Mouse (Mus musculus) kidney, postnatal 4 days (tissue): ENCODE measurements around the gene Inhbb.

Experiments used
- DNase-seq, 2 experiments: peaks; one replicate each; pipeline ENCODE4 v3.0.0; 2021; ENCODE audit warnings: mixed read lengths in 2 of 2

The Inhbb gene

GRCm38 (mm10) chr1:119375376-119375775 is 46.7 kb downstream of the Inhbb start:
- DNase-seq, result no peak

GRCm38 (mm10) chr1:119367546-119367945 is 54.5 kb downstream of the Inhbb start:
- no peak for DNase-seq

GRCm38 (mm10) chr1:119366315-119366714 is 55.7 kb downstream of the Inhbb start:
- DNase-seq, result no peak
